Mouse (Mus musculus) c-Kit-positive CD71-positive TER-119-negative erythroid progenitor cells, embryonic 14.5 days (primary cell): ENCODE measurements at regions not wholly inside any gene's neighbourhood (a gene's known extent, or its start where the extent isn't known, plus 50 kb on each side); places are given as distances from the start of the nearest gene placed in this dataset.

Experiments used
- DNase-seq: peaks from one replicate; pipeline ENCODE4 v3.0.0-alpha.2; 2013; ENCODE audit warnings: low read depth

DNA sequence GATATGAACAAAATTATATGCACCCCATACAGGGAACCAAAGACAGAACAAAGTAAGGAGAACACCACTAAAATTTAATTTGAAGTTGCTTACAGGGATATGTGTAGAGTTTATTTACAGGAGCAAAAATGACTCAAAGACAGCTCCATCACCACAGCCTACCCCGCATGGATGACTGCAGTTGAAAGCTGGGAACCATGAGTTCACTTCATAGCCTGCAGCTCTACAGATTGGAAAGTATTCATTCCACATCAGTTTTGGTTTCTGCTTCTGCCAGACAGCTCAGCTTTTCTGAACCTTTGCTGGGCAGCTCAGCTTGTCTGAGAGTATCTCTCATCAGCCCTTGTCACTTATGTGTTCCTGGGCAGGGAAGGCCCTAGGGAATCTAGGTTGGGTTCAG is 160.6 kb upstream of the Sema3d start:
- no peak for DNase-seq

DNA sequence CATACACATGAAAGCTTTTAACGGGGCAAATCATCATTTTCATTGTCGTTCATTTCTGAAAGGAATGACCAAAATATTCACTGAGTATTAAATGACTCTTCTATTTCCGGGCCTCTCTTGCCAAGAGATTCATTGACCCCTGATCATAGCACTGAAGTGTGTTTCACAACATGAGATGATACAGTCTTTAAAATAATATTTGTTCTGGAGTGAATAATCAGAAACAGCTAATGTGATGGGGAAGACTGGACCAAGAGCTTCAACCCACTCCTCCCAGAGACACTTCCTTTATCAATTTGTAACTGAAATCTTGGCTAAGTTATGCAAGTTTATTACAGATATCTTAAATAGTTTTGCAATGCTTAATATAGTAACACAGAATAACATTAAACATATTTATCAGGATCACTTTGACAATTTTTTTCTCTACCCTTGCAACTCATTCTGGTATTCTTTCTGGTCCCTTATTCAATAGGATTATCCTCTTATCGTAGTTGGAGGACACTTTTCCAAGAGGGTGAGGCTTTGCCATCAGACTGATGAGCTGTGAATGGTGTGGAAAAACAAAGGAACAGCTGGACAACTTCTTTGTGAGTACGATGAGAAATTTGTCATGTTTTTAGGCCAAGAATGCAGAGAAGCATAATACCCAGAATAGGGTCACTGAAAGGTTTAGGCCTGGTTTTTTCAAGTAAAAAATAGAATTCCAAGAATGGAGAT is 149.6 kb upstream of the Sema3d start:
- DNase-seq: no peak

DNA sequence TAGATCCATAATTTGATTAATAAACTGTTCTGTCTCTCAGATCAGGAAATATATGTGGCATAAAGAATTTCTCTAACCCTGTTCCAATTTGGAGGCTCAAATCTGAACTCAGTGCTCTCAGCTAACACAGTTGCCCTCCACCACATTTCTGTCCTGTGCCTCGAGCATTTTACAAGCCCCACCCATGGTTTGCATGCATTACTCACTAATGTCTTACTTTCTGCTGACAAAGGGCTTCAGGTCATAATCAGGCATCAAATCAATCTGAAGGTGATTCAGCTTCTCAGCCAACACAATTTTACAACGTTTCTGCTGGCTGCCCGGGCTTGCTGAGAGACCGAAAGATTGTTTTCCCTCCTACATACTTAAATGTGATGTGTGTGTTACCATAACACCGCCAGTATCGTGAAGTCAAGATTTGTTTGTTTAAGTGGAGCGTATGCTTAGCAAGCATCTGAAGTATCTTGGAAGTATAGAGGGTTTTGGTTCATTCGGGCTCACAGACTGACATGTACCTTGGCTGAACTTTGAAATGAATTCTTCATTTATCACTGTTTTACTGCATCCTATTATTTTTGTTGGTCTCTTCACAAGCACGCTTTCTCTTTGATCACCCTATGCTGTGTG is 139.9 kb upstream of the Sema3d start:
- no peak for DNase-seq

DNA sequence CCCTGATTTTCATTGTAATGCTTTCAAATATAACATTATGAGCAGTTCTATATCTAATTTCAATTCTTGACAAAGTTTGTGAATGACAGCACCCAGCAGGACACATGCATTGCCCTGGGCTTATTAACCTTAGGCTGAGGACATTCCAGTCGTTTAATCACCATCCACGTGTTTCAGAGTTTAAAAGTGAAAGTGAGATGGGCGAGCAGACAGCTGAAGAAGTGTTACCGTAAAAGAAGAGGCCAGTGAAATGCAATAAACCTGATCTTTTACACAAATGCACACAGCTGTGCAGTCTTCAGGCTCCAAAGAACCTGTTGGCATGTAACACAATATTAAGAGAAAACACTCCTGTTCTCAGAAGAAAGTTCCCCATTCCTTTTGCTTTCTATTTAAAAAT is 89.5 kb upstream of the Sema3d start:
- DNase-seq: no peak

DNA sequence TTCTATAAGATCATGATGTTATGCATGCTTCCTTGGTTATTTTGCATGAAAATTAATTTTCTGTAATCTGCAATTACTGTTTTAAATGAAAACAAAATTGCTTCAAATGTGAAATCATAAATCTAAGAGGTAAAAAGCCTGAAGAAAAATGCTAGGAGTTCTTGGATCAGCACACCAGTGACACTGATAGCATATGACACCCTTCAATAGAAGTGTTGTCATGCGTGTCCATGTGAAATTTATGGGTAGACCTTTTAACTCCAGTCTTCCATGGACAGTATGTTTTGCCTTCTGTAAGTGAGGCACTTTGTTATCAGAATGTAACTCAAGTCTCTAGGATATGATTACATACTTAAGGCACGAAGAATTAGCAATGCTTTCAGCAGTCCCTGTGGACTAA is 85.9 kb upstream of the Sema3d start:
- DNase-seq: no peak

DNA sequence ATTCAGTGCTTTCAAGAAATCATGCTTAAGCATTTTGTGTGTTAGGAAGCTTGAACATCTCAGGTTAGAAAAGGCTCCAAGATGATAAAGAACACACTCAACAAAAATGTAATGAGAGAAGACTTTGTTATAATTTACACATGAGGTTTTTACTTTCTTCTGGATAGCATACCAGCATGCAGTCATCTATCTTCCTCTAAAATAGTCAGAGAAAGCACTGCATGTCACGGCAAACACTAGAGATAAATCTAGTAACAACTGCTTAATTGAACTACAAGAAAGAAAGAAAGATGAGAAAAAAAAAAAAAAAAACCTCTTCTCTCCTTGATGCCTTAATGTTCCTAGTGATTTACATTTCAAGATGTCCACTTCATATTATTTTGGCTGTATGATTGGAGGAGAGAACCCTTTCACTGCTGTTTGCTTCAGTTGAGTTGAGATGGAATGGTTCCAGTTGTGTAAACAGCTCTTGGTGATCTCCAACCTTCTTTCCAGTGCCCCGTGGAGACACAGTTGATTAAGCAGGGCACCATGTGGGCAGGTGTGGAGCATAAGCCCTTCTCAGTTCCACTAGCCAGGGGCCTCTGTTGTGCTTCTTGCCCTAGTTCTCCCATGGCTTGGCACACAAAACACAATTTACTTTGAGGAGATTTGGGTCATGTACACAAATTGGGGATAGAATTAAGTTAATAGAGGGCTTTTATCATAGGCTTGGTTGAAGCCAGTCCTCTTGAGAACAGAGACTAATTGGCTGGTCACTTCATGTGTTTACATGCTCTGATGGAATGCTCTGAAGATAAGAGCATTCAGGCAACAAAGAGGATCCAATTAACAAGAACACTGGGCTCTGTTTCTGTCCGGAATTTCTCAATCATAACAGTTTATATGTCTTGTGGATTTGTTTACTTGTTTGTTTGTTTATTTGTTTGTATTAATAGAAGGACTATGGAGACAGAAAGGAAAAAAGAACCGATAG is 81.1 kb upstream of the Sema3d start:
- no peak for DNase-seq

DNA sequence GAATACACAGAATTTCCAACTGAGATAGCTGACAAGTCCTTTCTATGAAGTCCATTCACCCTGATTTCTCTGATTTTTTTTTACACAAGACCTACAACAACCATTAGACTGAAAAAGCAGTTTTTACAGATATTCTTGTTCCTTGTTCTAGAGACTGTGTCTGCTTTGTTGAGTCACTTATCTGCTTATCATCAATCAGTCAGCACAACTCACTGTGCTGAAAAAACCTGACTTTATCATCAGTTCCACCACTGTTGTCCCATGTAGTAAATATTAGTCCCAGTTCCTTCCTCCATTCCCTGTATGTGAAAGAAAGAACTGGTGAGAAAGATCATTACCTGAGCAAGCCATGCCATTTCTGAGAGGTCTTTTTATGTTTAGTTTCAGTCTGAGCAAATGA is 73.8 kb upstream of the Sema3d start:
- DNase-seq: no peak

DNA sequence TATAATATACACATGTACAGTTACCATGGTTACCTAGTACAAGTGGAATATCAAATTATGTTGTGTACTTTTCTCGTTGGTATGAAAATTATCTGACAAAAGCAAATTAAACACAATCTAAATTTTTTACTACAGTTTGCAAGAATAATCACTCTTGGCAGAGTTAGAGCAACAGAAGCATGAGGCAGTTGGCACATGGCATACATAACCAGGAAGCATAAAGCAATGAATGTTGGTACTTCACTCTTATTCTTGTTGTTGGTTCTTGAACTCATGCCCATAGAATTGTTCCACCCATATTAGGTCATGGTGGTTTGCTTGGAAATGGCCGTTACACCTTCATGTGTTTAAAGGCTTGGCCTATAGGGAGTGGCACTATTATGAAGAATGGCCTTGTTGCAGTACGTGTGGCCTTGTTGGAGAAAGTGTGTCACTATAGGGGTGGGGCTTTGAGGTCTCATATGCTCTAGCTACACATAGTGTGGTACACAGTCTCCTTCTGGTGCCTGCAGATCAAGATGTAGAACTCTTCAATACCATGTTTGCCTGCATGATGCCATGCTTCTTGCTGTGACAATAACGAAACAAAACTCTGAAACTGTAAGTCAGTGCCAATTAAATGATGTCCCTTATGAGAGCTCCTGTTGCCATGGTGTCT is 50.4 kb upstream of the Sema3d start:
- no peak for DNase-seq
